Mouse (Mus musculus) monocyte, adult 2 months (primary cell): Measurements from ENCODE around the gene Plekhj1.

ENCODE experiments used
- DNase-seq, 2 experiments: peaks; one replicate each; pipeline ENCODE4 v3.0.0; 2022; ENCODE audit warnings: low spot score in 2 of 2, low read depth in 1 of 2

Plekhj1 gene

GRCm38 (mm10) chr10:80754594-80755290 is 43.7 kb downstream of the Plekhj1 start, which contains the start of gene Dot1l:
Dot1l (plus strand) TSS chr10:80755206.
- DNase-seq = peak; percentile 95 to 97

GRCm38 (mm10) chr10:80752079-80752625 is 46.3 kb downstream of the Plekhj1 start:
- no peak for DNase-seq

GRCm38 (mm10) chr10:80751188-80751832 is 47.1 kb downstream of the Plekhj1 start:
- DNase-seq = peak; percentile 80 to 85

GRCm38 (mm10) chr10:80748609-80749008 is 49.8 kb downstream of the Plekhj1 start:
- no peak for DNase-seq

GRCm38 (mm10) chr10:80747410-80747809 is 51.0 kb downstream of the Plekhj1 start:
- peak in 1 of 2 experiments; percentile 68 for DNase-seq
